Mouse (Mus musculus): ENCODE measurements around the gene A4galt.

The A4galt gene

GRCm38 (mm10) chr15:83226066-83226834, 25.3 kb downstream of the A4galt start:
- no peak for DNase-seq (ENCODE audit: low spot score)

GRCm38 (mm10) chr15:83224136-83224766, 27.3 kb downstream of the A4galt start:
- DNase-seq (ENCODE audit: low spot score): no peak

DNA sequence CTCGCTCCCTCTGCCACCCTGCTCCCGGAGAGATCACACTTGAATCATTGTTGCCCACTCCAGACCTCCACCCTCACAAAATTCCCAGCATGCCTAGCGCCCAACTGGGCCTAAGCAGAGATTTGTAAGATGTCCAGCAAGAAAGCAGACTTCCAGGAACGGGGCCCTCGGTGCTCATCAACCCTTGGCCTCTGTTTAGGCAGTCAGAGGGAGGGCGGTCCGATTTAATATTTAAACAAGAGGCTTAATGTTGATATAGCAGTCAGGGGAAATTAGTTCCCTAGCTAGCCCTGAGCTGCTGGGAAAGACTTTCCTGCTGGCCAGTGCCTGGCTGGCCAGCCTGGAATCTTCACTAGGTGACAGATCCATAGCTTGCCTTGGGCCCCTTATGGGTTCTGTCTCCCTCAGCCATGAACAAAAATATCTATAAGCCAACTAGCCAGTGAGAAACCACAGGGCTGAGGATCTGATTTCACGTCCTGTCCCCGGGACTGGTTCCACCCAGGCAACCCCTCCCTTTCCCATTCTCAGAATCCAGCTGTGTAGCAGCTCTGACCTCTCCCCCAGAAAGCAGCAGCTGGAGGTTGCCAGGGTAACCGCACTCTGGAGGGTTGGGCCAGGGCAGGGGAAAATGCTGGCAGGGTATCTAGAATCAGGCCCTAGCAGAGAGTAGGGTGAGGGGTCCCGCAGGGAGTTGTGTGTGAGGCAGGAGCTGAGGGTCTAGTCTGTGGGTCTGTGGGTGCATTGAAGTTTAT, 28.2 kb downstream of the A4galt start:
- peak; percentile 52 for DNase-seq (ENCODE audit: low spot score)

GRCm38 (mm10) chr15:83221721-83222120, 29.9 kb downstream of the A4galt start:
- DNase-seq (ENCODE audit: low spot score): no peak

DNA sequence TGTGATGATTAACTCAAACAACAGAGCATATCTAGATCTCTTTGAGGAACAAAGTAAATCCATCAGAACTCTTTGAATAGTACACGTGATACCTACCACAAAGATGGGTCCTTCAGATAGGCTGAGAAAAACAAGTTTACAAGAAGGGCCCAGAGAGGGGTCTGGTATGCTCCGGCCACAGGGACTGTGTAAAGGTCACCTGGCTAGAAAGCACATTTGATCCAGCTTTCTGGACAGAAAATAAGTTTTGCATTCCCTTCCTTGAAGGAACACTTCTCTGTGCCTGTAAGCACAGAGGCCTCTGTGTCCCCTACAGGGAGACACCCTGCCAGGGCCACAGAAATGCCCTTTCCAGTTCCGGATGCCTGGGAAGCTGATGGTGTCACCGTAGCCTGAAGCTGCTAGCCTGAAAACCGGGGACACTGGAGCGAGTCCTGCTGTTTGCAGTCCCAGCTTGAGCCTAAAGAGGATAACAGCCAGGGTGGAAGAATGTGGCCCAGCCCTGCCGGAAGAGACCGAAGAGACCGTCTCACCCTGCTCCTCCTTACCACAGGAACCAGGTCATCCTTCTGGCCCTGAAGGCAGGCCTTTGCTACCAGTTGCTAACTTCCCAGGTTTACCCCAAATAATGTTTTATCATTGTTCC, 31.1 kb downstream of the A4galt start:
- no peak for DNase-seq (ENCODE audit: low spot score)

GRCm38 (mm10) chr15:83215322-83216216, 36.0 kb downstream of the A4galt start:
- DNase-seq (ENCODE audit: low spot score): no peak

DNA sequence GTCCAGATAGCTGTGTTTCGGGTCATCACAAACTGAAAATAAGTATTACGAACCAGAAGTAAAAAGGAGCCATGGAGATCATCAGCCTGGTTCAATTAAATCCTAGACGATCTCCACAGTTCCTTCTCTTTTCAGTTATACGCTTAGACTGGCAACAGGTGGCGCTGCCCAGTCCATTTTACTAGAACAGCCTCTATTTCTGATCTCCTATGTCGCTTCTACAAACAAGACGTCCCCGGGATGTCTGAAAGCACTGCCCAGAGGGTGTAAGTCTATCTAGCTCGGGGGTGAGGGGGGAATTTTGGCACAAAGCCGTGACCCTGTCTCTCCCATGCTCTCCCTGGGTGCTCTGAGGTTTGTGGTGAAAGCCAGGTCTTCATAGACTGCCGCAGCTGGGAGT, 41.3 kb downstream of the A4galt start:
- DNase-seq (ENCODE audit: low spot score): peak; percentile 47

- DNase-seq (ENCODE audit: low spot score): no peak
Observed at GRCm38 (mm10) chr15:83209719-83210118, 41.9 kb downstream of the A4galt start.

DNA sequence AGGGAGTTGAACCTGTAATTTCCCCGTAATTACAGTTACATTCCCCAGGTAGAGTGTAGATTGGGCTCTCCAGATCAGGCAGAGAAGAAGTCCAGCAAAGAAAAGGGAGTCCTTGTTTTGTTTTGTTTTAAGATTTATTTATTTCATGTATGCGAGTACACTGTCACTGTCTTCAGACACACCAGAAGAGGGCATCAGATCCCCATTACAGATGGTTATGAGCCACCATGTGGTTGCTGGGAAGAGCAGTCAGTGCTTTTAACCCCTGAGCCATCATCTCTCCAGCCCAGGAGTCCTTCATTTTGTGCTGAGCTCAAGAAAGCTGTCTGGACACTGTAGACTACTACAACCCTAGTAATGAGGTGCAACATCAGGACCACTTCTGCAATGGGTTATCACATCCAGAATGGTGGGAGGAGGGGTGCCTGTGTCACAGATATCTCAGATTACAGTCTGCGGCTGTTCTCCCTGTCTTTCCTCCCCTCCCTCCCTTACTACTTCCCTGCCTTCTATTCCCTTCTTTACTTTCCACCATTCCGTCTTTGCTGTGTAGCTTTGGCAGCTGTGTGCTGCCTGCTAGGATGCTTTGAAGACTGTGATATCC, 42.4 kb downstream of the A4galt start:
- no peak for DNase-seq (ENCODE audit: low spot score)

DNA sequence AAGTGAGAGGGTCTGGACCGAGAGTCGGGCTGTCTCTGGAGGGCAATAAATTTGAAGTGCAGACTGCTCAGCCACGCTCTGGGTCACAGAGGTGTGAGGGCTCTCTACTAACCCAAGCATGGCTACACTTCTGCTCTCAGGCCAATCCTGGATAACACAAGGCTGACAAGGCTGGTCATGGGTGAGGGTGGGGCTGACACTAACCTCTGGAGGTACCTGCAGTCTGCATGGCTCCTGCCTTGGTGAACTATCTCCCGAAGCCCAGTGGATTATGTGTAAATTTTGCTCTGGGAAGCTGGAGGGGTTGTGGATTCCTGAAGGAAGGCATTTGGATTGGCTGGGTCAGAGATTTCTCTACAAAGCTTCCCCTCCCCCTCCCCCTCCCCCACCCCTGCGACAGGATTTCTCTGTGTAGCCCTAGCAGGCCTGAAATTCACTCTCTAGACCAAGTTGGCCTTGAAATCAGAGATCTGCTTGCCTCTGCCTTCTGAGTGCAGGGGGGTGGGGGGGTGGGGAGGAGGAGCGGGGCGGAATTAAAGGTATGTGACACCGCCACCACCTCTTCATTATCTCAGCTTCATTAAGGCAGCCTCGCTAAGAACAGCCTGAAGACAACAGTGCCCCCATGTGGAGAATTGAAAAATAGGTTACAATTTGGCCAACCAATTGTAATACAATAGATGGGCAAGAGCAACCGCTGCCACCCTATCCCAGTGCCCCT, 46.7 kb downstream of the A4galt start:
- peak; percentile 45 for DNase-seq (ENCODE audit: low spot score)

GRCm38 (mm10) chr15:83202412-83202811, 49.2 kb downstream of the A4galt start:
- DNase-seq (ENCODE audit: low spot score): no peak

DNA sequence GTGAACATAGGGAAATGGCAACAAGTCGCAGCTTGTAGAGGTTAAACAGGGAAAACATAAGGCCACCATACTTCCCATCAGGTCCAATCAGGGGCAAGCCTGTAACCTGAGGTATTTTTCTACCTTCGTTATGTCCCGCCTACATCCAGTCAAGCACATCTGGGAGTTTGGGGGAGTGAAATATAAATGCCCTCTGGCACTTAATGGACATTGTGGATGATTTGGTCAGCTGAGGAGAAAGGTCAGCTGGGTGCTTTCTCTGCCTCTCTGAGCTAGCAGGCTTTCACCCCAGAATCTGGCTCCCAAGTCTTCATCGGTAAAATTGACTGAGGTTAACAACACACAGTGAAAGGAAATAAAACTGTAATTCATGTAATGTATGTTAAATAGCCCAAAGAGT, 58.2 kb downstream of the A4galt start:
- no peak for DNase-seq (ENCODE audit: low spot score)

DNA sequence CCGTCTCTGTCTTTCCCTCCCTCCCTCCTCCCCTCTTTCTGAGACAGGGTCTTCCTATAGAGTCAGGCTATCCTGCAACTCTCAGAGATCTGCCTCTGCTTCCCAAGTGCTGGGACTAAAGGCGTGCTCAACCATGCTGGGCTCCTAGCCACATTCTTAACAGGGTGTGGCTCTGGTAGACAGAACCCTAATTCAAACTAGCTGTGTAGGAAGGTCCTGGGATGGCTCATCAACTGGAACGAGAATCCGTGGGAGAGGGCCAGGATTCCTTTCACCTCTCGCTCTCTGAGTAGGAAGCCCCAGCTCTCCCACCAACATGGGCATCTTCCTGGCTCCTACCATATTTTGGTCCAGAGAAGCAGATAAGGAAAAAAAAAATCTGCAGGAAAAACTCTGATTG, 69.2 kb downstream of the A4galt start:
- DNase-seq (ENCODE audit: low spot score): no peak

DNA sequence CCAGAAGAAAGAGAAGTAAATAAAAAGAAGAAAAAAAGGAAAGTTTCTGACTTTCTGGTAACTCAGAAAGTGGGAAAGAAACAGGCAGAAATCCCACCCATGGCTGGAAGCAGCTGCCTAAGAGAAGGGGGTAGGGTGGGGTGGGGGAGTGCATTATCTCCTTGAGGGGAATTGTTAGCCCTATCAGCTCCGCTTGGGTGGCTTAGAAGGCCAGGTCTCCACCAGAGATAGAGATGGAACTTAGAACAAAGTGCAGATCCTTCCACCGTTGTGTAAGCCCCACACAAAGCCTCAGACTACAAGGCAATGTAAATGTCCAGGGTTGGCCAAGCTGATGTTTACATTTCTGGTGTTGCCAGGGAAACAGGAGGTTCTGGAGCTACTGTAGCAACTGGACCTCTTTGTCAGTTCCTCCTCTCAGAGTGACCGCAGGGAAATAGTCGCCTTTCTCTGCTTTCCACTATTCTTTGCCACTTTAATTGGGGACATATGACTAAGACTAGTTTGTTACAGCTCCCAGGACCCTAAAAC, 69.7 kb downstream of the A4galt start:
- DNase-seq (ENCODE audit: low spot score): no peak

- no peak for DNase-seq (ENCODE audit: low spot score)
Observed at GRCm38 (mm10) chr15:83180004-83180403, 71.6 kb downstream of the A4galt start.
